Mouse (Mus musculus): ENCODE data around the gene Zfp398. TPM values are rescaled to one million over a fixed set of nuclear protein-coding genes. Genes with fewer than 3 reads are reported as not detected.

Gene Zfp398
- polyA plus RNA-seq, 1 experiment from 2014 or later, result 4.7 TPM

DNA sequence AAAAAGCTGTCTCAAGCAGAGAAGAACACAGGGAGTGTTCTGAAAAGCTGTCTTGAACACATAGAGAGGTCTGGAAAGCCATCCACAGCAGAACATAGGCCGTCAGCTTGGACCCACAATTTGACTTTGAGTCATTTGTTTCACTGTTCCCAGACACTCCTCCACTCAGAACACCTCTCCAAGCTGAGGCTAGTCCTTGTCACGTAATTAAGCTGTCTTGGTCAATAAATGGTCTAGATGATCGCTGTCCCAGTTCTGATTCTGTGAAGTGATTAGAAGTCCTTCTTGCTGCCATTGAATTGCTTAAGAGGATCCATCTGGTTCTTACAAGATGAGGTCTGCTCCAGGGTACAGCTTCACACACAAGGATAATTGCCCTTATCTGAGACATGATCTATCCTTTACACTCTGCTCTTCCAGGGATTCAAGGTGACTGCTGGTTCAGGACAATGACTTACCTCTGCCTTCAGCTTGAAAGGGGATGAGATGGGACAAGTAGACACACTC, 83.4 kb downstream of the Zfp398 start:
- peaks cover 2 to 13% of the 10 kb centered on the region in 2 experiments; a peak in 3 of 4 replicates for H3K4me1 ChIP-seq (ENCODE audit: control insufficient read depth in 2 of 2, insufficient read depth in 2 of 2, low read length in 2 of 2)
- H3K4me2 ChIP-seq (ENCODE audit: low read length), result no peak overlapping the region
- no peak for ATAC-seq (ENCODE audit: insufficient number of reproducible peaks, insufficient read depth, low FRiP score, low read depth)
- 76% methylated on average over 3 of the region's 3 CpGs for WGBS
- H3K27ac ChIP-seq (replicated peaks in 1 of 2; ENCODE audit: control insufficient read depth in 1 of 2, insufficient read depth in 1 of 2, low read depth in 2 of 2, low read length in 2 of 2), result no peak overlapping the region
- H3K27me3 ChIP-seq (ENCODE audit: control insufficient read depth, insufficient read depth, low read length), result no peaks in the 10 kb centered on the region
- H3K9ac ChIP-seq (ENCODE audit: low read length), result no peak overlapping the region
- H3K9me3 ChIP-seq (ENCODE audit: control insufficient read depth, low read length), result no peaks in the 10 kb centered on the region
- no peak overlapping the region for H3K4me3 ChIP-seq (ENCODE audit: control insufficient read depth in 1 of 2, insufficient read depth in 1 of 2, low read depth in 1 of 2, low read length in 2 of 2)
- no peaks in the 10 kb centered on the region for H3K36me3 ChIP-seq (ENCODE audit: control insufficient read depth, insufficient read depth, low read length)

DNA sequence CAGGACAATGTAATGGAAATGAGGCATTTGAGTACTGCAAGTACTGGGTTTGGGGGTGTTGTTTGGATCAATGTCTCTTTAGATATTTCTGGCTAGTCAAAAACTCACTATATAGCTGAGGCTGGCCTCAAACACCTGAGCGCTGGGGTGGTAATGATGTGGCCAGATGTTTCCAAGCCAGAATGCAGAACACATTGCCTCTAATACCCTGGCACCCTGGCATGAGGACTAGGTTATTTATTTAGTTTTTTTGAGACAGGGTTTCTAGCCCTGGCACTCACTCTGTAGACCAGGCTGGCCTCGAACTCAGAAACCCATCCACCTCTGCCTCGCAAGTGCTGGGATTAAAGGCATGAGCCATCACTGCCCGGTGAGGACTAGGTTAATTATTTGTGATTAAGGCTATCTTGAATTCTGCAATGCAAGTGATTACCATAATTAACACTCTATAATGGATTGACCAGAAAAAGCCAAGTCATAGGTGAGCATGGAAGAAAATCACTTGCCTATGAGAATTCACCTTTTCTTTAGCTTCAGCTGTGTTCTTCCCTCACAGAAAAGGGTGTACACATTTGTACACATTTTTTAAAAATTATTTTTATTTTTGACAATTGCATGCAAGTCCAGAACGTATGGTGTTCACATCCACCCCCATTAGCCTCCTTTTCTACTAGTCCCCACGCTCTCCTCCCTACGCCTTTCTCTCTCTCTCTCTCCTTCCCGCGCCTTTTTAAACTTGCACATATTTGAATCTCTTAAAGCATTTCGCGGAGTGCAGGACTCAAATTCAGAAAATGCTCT, 84.4 kb downstream of the Zfp398 start:
- peak overlapping the region in 1 of 2 experiments; percentile 96; a peak in 1 of 4 replicates for H3K27ac ChIP-seq (replicated peaks in 1 of 2; ENCODE audit: control insufficient read depth in 1 of 2, insufficient read depth in 1 of 2, low read depth in 2 of 2, low read length in 2 of 2)
- H3K9ac ChIP-seq (ENCODE audit: low read length), result peak overlapping the region; percentile 90
- H3K9me3 ChIP-seq (ENCODE audit: control insufficient read depth, low read length), result no peaks in the 10 kb centered on the region
- peak overlapping the region; percentile 80 to 85 for H3K4me3 ChIP-seq (ENCODE audit: control insufficient read depth in 1 of 2, insufficient read depth in 1 of 2, low read depth in 1 of 2, low read length in 2 of 2)
- H3K4me2 ChIP-seq (ENCODE audit: low read length), result peak overlapping the region; percentile 85
- ATAC-seq (ENCODE audit: insufficient number of reproducible peaks, insufficient read depth, low FRiP score, low read depth), result 0 out of 2 replicates have a peak, but pooled peaks have one; percentile 5
- WGBS, result 27% methylated on average over 11 of the region's 11 CpGs
- no peaks in the 10 kb centered on the region for H3K27me3 ChIP-seq (ENCODE audit: control insufficient read depth, insufficient read depth, low read length)
- peaks cover 2 to 13% of the 10 kb centered on the region in 2 experiments; a peak in 3 of 4 replicates for H3K4me1 ChIP-seq (ENCODE audit: control insufficient read depth in 2 of 2, insufficient read depth in 2 of 2, low read length in 2 of 2)
- H3K36me3 ChIP-seq (ENCODE audit: control insufficient read depth, insufficient read depth, low read length), result no peaks in the 10 kb centered on the region

DNA sequence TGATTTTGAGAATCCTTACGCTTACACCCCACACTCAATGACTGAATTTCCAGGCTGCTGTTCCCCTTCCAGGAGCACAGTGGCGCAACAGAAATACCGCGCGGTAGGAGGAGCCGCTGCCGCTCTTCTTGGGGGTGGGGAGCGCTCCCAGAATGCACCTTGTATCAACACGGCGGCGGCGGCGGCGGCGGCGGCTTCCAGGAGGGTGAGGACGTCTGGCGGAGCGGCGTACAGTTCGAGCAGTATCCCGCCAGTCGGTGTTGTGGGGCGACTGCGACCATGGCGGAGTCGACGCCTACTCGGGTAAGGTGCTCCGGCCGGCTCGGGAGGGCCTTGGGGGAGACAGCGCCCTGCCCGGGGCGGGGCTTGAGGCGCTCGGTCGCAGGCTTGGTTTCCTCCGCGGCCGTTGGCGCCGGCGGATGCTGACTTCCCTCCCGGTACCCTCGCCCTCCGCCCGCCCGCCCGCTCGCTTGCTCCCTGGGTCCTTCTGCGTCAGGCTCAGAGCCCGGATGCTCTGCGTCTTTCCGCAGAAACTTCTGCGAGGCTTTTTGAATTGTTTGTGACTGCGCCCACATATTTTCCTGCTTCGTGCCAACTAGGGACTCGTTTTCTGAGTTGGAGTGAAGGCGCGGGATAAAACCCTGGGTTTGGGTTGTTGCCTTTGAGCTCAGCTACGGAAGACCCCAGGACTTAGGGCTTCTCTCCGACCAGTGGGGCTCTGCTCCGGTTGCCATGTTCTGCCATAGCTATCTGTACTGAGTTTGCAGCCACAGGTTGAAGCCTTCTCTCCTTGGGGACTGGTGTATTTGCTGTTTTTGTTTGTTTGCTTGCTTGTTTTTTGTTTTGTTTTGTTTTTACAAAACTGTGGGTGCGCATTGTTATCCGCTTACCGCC, 85.2 kb downstream of the Zfp398 start, which contains the start of gene Zfp212:
Gene Zfp212 (plus strand): TSS at position 30 of the 894 bp plus-strand sequence.
- ATAC-seq (ENCODE audit: insufficient number of reproducible peaks, insufficient read depth, low FRiP score, low read depth), result peak; percentile 84
- no peaks in the 10 kb centered on the region for H3K9me3 ChIP-seq (ENCODE audit: control insufficient read depth, low read length)
- peak within 1 kb of the TSS; percentile 80 to 85 for H3K4me3 ChIP-seq (ENCODE audit: control insufficient read depth in 1 of 2, insufficient read depth in 1 of 2, low read depth in 1 of 2, low read length in 2 of 2)
- H3K36me3 ChIP-seq (ENCODE audit: control insufficient read depth, insufficient read depth, low read length), result no peaks in the 10 kb centered on the region
- peak within 1 kb of the TSS; percentile 92 to 96 for H3K27ac ChIP-seq (replicated peaks in 1 of 2; ENCODE audit: control insufficient read depth in 1 of 2, insufficient read depth in 1 of 2, low read depth in 2 of 2, low read length in 2 of 2)
- H3K9ac ChIP-seq (ENCODE audit: low read length), result peak within 1 kb of the TSS; percentile 90
- no peaks in the 10 kb centered on the region for H3K27me3 ChIP-seq (ENCODE audit: control insufficient read depth, insufficient read depth, low read length)
- peak within 1 kb of the TSS; percentile 85 for H3K4me2 ChIP-seq (ENCODE audit: low read length)
- H3K4me1 ChIP-seq (ENCODE audit: control insufficient read depth in 2 of 2, insufficient read depth in 2 of 2, low read length in 2 of 2), result peaks cover 2 to 13% of the 10 kb centered on the region in 2 experiments; a peak in 3 of 4 replicates
- WGBS, result under 1% methylated on average over 67 of the region's 67 CpGs

MicroRNAs within 50 kb of the gene (microRNA counts, 519-probe panel; counts per million panel counts)
- microRNA mmu-miR-704, result 322 counts per million, percentile 70 among the panel's probes with 10 or more counts

Small RNA genes lying within 50 kb of the gene (microRNA-seq; reads per million reads assigned to microRNA genes)
- not detected for gene Mir704

Other genes with a start within 250 kb of the Zfp398 start
- 41.2 and 45.8 TPM in 2 replicates for gene Ezh2, start 240.3 kb upstream of the Zfp398 start, polyA plus RNA-seq (2014; fragmentation: Nextera tagmentation; extraction: Ambion mirVana)
- 149 TPM in 2 replicates for gene Pdia4, start 22.2 kb upstream of the Zfp398 start, polyA plus RNA-seq (2014; fragmentation: Nextera tagmentation; extraction: Ambion mirVana)
- 1.0 and 1.4 TPM in 2 replicates for gene Zfp786, start 4.8 kb upstream of the Zfp398 start, polyA plus RNA-seq (2014; fragmentation: Nextera tagmentation; extraction: Ambion mirVana)
- 6.0 and 6.7 TPM in 2 replicates for gene Zfp282, start 41.5 kb downstream of the Zfp398 start, polyA plus RNA-seq (2014; fragmentation: Nextera tagmentation; extraction: Ambion mirVana)
- gene Zfp212, start 84.8 kb downstream of the Zfp398 start, polyA plus RNA-seq (2014; fragmentation: Nextera tagmentation; extraction: Ambion mirVana), result 7.1 and 7.2 TPM in 2 replicates
- 2.1 and 3.0 TPM in 2 replicates for gene Zfp956, start 117.7 kb downstream of the Zfp398 start, polyA plus RNA-seq (2014; fragmentation: Nextera tagmentation; extraction: Ambion mirVana)
- 3.0 and 3.1 TPM in 2 replicates for gene Zfp777, start 213.2 kb downstream of the Zfp398 start, polyA plus RNA-seq (2014; fragmentation: Nextera tagmentation; extraction: Ambion mirVana)

Measured in heart, embryonic 14.5 days (tissue).